Mouse (Mus musculus): ENCODE data around the gene Max.

Gene Max

DNA sequence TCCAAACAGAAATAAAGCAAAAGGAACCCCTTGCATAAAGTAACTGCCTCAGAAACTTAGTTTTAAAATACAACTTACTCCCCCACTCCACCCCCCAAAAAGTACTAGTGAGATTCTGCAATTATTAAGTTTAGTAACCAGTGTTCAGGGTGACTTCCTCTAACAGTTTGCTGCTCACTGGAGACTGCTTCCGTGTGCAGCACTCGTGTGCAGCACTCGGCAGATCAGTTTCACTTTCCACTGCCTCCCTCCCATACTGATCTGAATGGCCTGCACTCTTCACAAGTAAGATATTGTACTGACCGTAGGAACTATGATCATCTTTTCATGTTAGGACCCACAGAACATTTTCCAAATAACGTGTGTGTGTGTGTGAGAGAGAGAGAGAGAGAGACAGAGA, 4.3 kb downstream of the Max start:
- peak in 1 of 2 experiments; percentile 33 for DNase-seq (ENCODE audit: low spot score in 2 of 2)

DNA sequence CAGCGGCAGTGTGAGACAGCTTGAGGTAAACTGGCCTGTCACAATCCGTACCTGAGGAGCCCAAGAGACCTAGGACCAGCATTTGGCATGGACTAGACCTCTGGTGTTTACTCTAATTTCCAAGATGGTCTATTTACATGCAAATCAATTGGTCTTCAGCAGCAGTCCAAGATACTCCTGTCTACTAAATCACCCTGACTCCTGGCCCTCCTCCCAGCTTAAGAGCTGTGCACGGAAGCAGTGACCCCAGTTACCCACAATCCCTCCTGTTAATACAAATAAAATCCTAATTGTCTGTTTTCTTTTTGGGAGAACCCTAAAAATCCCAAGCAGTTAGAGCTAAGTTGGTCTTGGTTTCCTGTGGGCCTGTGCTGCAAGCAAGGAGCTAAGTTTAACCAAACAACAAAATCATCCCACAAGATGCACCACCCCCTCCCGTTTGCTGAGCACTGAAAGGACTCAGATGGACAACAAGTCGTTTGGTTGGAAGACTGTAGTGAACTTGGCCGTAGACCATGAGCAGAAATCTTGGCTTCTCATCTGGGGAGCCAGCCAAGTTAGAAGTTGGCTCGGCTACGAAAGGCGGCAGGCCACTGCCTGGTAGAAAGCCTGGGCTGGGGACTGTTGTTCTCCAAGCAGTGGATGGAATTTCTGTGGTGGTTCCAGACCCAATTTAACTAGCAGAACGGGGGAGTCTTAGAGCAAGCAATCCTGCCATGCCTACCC, 7.1 kb downstream of the Max start:
- DNase-seq (ENCODE audit: low spot score in 2 of 2), result peak; percentile 64 to 85

DNA sequence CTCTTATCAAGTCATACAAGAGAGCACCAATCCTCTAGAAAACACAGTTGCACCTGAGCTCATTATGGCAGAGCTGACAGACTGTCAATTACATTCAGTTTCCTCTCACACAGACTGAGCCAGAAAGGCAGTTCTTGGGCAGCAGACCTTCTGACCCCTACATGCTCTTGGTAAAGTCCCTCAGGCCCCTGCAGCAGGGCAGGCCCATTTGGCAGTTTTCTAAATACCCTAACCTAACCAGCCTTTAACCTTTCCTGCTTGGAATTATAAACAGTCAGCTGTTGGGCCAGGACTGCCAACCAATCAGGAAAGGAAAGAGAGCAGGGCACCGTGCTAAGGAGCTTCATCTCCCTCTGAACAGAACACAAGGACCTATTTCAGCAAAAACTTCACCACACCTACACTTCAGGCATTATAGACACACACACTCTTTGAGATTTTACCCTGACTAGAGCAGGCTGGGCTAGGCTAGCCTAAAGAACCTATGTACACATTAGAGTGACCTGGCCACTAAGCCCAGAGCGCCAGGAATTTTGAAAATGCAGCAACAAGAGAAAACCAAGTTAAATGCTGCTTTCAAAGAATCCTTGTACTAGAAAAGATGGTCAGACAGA, 8.1 kb downstream of the Max start:
- no peak for DNase-seq (ENCODE audit: low spot score in 2 of 2)

DNA sequence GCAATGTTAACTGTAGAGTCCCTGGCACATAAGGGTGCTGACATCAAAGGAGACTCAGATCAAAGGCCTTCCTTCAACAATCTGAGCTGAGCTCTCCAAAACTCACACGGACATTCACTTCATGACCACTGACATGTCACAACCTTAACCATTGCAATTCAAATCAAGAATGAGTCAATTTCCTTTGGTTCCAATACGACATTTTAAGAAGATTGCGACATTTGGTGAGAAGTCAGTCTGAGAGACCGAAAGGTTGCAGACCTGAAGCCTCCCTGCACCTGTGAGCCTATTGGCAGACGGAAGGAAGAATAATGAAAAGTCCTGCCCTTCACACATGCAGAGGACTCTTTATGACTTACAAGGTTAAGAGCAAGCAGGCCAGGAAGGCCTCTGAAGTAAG, 11.7 kb downstream of the Max start:
- DNase-seq (ENCODE audit: low spot score in 2 of 2), result no peak

- DNase-seq (ENCODE audit: low spot score in 2 of 2), result no peak
Observed at GRCm38 (mm10) chr12:76948781-76949180, 13.2 kb downstream of the Max start.

DNA sequence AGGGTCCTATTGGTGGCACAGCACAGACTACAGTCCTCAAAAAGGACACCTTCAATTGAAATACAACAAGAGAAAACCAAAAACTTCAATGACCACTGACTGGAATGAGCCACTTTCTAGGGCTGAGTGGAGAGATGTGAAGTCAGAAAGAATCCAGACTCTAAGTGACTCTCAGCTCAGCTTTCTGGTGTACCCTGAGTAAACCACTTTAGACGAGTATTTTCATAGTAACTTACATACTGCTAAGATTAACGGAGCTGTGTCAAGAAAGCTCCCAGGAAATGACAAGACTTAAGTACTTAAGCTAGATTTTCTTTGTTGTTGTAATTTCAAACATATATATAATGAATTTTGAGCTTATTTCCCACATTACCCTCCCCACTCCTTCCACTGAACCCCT, 13.8 kb downstream of the Max start:
- no peak for DNase-seq (ENCODE audit: low spot score in 2 of 2)

- DNase-seq (ENCODE audit: low spot score in 2 of 2), result no peak
Observed at GRCm38 (mm10) chr12:76947487-76947886, 14.5 kb downstream of the Max start.

DNA sequence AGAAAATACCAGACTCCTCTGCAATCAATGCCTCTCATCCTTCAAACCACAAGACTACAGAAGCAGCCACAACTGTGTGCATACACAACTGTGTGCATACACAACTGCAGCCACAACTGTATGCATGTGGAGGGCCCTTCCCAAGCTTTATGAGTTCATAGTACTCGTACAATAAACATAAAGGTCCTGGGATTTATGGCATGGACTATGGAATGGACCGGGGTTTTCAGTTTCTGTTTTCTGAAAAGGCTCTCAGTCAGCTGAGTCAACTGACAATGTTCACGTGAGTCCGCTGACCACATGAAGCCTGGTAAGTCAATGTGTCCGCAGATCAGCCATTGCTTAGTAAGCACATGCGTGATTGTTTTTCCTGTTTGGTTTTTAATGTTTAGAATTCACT, 18.5 kb downstream of the Max start:
- DNase-seq (ENCODE audit: low spot score in 2 of 2), result no peak

DNA sequence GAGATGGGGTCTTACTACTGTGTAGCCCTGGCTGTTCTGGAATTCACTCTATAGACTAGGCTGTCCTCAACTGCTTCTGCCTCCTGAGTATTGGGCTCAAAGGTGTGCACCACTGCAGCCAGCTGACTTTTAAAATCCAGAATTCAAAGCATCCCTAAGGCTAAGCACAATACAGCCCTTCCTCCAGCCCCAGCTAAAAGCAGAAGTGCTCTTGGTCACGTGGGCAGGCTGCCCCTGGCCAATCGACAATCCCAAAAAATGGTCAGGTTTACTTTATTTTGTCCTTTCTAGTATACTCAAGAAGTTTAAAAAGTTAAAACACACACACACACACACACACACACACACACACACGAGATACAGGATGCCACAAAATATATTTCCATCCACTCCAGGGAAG, 19.0 kb downstream of the Max start:
- DNase-seq (ENCODE audit: low spot score in 2 of 2), result no peak

DNA sequence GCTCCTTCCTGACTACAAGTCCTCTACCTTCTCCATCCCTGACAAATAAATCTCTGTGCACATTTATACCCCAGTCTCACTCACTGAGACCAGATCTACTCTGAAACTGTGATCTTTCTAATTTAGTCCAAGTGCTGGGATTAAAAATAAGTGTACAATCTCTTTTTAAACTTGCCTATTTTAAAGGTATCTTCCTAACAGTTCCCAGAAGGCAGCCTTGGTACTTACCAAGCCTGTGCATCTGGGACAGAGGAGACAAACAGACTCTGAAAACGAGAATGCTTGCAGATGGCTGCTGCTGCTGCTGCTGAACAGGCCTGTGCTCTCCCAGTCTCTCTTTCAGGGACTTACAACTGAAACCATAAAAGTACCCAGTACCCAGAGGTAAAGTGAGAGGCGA, 19.5 kb downstream of the Max start:
- no peak for DNase-seq (ENCODE audit: low spot score in 2 of 2)

GRCm38 (mm10) chr12:76941524-76941923, 20.5 kb downstream of the Max start:
- DNase-seq (ENCODE audit: low spot score in 2 of 2), result no peak

GRCm38 (mm10) chr12:76938013-76938412, 24.0 kb downstream of the Max start:
- no peak for DNase-seq (ENCODE audit: low spot score in 2 of 2)

DNA sequence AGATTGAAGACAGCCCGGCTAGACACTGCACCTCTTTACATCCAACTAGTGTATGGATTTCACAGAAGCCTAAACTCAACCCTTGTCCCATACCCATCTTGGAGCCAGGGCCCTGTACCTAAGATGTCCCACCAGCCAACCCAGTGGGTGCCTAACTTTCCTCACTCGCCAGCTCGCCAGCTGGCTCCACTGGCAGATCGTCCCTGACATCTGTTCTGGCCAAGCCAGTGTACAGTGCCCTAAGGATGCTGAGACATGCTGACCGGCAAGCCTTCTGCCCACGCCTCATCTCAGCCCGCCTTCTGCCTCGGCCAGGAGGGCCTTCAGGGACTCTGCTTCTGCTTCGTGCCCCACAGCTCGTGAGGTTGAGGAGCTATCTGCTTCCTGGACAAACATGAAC, 25.8 kb downstream of the Max start:
- DNase-seq (ENCODE audit: low spot score in 2 of 2), result no peak

DNA sequence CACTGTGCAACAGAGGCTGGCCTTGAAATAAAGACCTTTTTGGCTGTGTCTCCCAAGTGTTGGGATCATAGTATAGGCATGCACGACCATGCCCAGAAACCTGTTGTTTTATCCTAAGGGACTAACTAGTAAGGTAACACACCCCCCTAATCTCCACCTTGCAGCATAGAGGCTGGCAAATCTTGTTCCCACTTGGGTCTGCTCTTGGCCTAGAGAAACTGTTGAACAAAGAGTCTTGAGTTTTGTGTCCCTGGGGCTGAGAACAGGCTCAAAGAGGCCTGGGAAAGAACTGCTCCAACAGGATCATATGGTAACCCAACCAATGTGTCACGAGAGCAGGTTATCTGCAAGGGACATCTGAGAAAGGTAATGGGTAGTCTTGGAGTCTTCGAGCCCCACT, 27.6 kb downstream of the Max start:
- DNase-seq (ENCODE audit: low spot score in 2 of 2), result no peak

- DNase-seq (ENCODE audit: low spot score in 2 of 2), result no peak
Observed at GRCm38 (mm10) chr12:76932688-76933060, 29.3 kb downstream of the Max start.

GRCm38 (mm10) chr12:76931739-76932687, 30.0 kb downstream of the Max start:
- no peak for DNase-seq (ENCODE audit: low spot score in 2 of 2)

GRCm38 (mm10) chr12:76930177-76930576, 31.8 kb downstream of the Max start:
- DNase-seq (ENCODE audit: low spot score in 2 of 2), result no peak

DNA sequence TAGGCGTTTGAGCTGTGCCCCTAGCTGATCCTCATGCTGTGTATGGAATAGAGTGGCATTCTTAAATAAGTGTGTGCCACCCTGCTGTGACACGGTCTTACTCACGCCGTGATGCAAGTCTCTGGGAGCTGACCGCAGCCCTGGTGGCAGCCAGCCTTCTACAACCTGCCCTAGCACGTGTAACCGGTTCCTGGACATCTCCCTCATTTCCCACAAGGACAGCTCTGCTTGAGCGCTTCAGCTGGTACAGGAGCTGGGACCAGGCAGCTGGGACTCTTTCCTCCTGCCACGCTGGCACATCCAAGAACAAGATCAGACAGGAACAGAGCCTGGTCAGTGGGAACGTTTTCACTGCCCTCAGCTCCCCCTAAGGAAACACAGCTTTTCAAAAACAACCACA, 34.5 kb downstream of the Max start:
- peak; percentile 60 to 77 for DNase-seq (ENCODE audit: low spot score in 2 of 2)

DNA sequence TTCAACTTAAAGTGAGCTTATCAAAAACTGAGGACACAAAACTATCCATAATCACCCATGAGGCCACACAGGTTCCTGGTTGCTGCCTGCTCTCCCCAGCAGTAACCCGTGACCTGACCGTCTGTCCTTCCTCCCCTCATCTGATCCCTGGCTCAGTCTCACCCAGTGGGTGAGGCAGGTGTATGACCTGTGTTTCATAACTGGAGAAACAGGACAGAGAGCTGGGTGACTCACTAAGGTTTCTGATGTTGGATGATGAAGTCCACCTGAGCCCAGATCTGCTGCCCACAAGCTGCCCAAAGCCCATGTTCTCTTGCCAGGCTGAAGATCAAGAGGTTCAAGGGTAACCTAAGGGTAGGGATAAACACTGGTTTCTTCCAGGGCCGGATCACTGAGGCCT, 35.0 kb downstream of the Max start:
- DNase-seq (ENCODE audit: low spot score in 2 of 2), result peak; percentile 30 to 43

GRCm38 (mm10) chr12:76926338-76926945, 35.6 kb downstream of the Max start:
- DNase-seq (ENCODE audit: low spot score in 2 of 2), result peak; percentile 43 to 53

GRCm38 (mm10) chr12:76924904-76925604, 36.9 kb downstream of the Max start:
- DNase-seq (ENCODE audit: low spot score in 2 of 2), result no peak

DNA sequence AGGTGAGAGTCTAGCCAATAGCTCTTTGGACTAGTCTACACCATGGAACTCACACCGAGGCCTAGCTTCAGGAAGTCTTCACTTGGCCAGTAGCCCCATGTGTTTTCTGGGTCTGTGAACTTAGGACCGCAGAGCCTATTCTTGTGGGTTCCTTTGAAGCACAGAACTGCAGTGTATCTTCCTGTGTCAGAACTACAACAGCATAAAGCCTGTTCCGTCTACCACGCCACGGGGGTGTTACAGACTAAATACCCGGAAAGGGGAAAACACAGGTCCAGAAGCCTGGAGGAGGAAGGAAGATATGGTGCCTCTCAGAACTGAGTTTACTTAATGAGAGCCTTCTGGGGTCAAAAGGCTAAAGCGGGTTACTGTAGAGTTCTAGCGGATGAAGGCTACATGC, 38.9 kb downstream of the Max start:
- DNase-seq (ENCODE audit: low spot score in 2 of 2), result no peak

All from urinary bladder, postnatal 36 days (tissue).